Mouse (Mus musculus) myocyte (in vitro differentiated cells): ENCODE measurements around the gene Ccl26. TPM values are rescaled to one million over a fixed set of nuclear protein-coding genes. Genes with fewer than 3 reads are reported as not detected.
A peak's percentile ranks its signal among the peaks of the same experiment; 100 is the strongest.

Source experiments
- H3K27me3 ChIP-seq: one replicate; pipeline ENCODE4 v1.6.1; 2011; ENCODE audit not compliant: control insufficient read depth, insufficient read depth, insufficient read length
- H3K36me3 ChIP-seq: one replicate; pipeline ENCODE4 v1.6.1; 2011; ENCODE audit not compliant: control insufficient read depth, insufficient read depth
- H3K4me2 ChIP-seq: one replicate; pipeline ENCODE4 v1.6.1; 2011; ENCODE audit warnings: low read depth, control low read depth
- H3K4me3 ChIP-seq: one replicate; pipeline ENCODE4 v1.5.1; 2011; ENCODE audit warnings: mild to moderate bottlenecking, control low read depth, moderate library complexity
- H3K79me2 ChIP-seq: one replicate; pipeline ENCODE4 v1.6.1; 2011; ENCODE audit not compliant: control insufficient read depth, insufficient read depth
- H3ac ChIP-seq: one replicate; pipeline ENCODE4 v1.6.1; 2011; ENCODE audit not compliant: control insufficient read depth, insufficient read length
- CEBPB ChIP-seq: IDR thresholded peaks from 2 replicates; pipeline ENCODE4 v1.6.1; 2011; ENCODE audit warnings: mild to moderate bottlenecking, moderate library complexity; ENCODE audit not compliant: poor library complexity, insufficient read depth, severe bottlenecking
- E2F4 ChIP-seq: IDR thresholded peaks from one replicate; pipeline ENCODE4 v1.6.1; 2011; ENCODE audit warnings: mild to moderate bottlenecking, control low read depth, moderate library complexity; ENCODE audit not compliant: insufficient read depth
- MAX ChIP-seq: IDR thresholded peaks from one replicate; pipeline ENCODE4 v1.6.1; 2011; ENCODE audit warnings: low read depth, mild to moderate bottlenecking, control low read depth
- MYOD1 ChIP-seq, 3 experiments: IDR thresholded peaks; one replicate each; pipeline ENCODE4 v1.6.1; 2011; ENCODE audit warnings: control low read depth in 2 of 3, low read depth in 2 of 3, mild to moderate bottlenecking in 2 of 3, moderate library complexity in 1 of 3; ENCODE audit not compliant: insufficient read length in 2 of 3, control insufficient read depth in 1 of 3
- MYOG ChIP-seq, 3 experiments: IDR thresholded peaks; one replicate each; pipeline ENCODE4 v1.6.1; 2011; ENCODE audit warnings: control low read depth in 2 of 3, low read depth in 2 of 3, mild to moderate bottlenecking in 2 of 3; ENCODE audit not compliant: insufficient read length in 2 of 3, control insufficient read depth in 1 of 3, insufficient read depth in 1 of 3
- POLR2A ChIP-seq: IDR thresholded peaks from one replicate; pipeline ENCODE4 v1.6.1; 2011; ENCODE audit warnings: low read depth, mild to moderate bottlenecking, control low read depth, moderate library complexity; ENCODE audit not compliant: insufficient read length
- POLR2AphosphoS2 ChIP-seq: IDR thresholded peaks from one replicate; pipeline ENCODE4 v1.6.1; 2011; ENCODE audit warnings: low read depth, control low read depth; ENCODE audit not compliant: insufficient read length
- REST ChIP-seq: IDR thresholded peaks from one replicate; pipeline ENCODE4 v1.6.1; 2011; ENCODE audit warnings: mild to moderate bottlenecking, control low read depth, moderate library complexity; ENCODE audit not compliant: insufficient read depth, insufficient read length
- SRF ChIP-seq: IDR thresholded peaks from one replicate; pipeline ENCODE4 v1.6.1; 2011; ENCODE audit warnings: low read depth; ENCODE audit not compliant: control insufficient read depth, insufficient read length
- TCF12 ChIP-seq: IDR thresholded peaks from one replicate; pipeline ENCODE4 v1.6.1; 2011; ENCODE audit warnings: mild to moderate bottlenecking, control low read depth; ENCODE audit not compliant: poor library complexity, insufficient read depth, severe bottlenecking
- TCF3 ChIP-seq: IDR thresholded peaks from one replicate; pipeline ENCODE4 v1.6.1; 2011; ENCODE audit warnings: low read depth, control low read depth; ENCODE audit not compliant: insufficient read length
- USF1 ChIP-seq: IDR thresholded peaks from one replicate; pipeline ENCODE4 v1.6.1; 2011; ENCODE audit warnings: low read depth, mild to moderate bottlenecking, control low read depth, moderate library complexity
- polyA plus RNA-seq: library from polyadenylated mRNA; unstranded; fragments of >200 nt; fragmentation: generic; extraction: Trizol; gene quantifications from one replicate; pipeline ENCODE4 v1.2.1, GENCODE M21; 2012; ENCODE audit warnings: missing spikeins

Gene Ccl26
- polyA plus RNA-seq, 1 experiment = not detected

DNA sequence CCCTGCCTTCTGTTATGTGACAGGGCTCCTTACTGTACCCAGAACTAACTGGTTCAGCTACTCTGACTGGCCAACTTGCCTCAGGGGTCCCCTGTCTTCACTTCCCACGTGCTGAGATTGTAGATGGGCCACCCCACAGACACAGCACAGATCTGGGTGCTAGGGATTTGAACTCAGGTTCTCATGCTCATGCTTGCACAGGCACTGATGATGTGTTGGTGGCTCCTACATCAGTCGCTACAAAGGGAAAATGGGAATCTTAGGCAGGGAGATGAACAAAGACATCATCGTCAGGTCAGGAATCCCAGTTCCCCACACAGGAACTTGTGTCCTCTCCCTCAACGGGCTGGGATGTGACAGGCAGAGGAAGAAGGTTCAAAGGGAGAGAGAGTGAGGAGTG is 12.7 kb upstream of the Ccl26 start:
- TF ChIP-seq E2F4 = no peak
- no peak for TF ChIP-seq REST
- no peak for TF ChIP-seq MYOD1 (IDR thresholded peaks at IDR 0.05; ENCODE audit: control insufficient read depth in 1 of 3, insufficient read length in 2 of 3, low read depth in 2 of 3)
- no peak for TF ChIP-seq POLR2AphosphoS2
- TF ChIP-seq TCF3 = no peak
- H3K4me2 ChIP-seq = no peak overlapping the region
- no peak overlapping the region for H3K4me3 ChIP-seq
- H3ac ChIP-seq = no peak overlapping the region
- H3K36me3 ChIP-seq = no peaks in the 10 kb centered on the region
- peaks cover 3% of the 10 kb centered on the region for H3K27me3 ChIP-seq
- no peaks in the 10 kb centered on the region for H3K79me2 ChIP-seq

DNA sequence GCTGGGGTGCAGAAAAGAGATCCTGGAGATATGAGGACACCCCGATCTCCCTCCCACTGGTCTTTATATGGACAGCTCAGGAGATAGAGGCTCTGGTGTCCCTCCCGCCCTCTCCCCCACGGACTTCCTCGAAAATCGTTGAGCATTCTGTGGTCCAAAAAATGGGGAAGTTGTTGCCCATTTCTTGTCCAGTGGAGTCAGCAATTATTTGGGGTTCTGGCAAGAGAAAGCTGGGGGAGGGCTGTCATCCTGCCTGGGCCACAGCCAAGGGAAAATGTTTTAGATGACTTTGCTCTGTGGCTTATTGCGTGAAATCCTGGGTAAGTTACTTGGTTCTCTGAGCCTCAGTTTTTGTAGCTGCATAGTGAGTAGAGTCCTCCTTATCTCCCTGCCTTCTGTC is 9.6 kb upstream of the Ccl26 start, which contains the start of gene Ccl24:
Gene Ccl24 (minus strand): TSS at position 44 of the 400 bp plus-strand sequence.
- peaks cover 3% of the 10 kb centered on the region for H3K27me3 ChIP-seq
- no peaks in the 10 kb centered on the region for H3K79me2 ChIP-seq
- no peak within 1 kb of the TSS for H3K4me3 ChIP-seq
- no peak for TF ChIP-seq POLR2A
- TF ChIP-seq REST = no peak
- TF ChIP-seq MAX = no peak
- TF ChIP-seq TCF3 = no peak
- no peak for TF ChIP-seq CEBPB
- no peak for TF ChIP-seq E2F4
- H3K36me3 ChIP-seq = no peaks in the 10 kb centered on the region
- H3ac ChIP-seq = no peak within 1 kb of the TSS
- H3K4me2 ChIP-seq = no peak within 1 kb of the TSS

DNA sequence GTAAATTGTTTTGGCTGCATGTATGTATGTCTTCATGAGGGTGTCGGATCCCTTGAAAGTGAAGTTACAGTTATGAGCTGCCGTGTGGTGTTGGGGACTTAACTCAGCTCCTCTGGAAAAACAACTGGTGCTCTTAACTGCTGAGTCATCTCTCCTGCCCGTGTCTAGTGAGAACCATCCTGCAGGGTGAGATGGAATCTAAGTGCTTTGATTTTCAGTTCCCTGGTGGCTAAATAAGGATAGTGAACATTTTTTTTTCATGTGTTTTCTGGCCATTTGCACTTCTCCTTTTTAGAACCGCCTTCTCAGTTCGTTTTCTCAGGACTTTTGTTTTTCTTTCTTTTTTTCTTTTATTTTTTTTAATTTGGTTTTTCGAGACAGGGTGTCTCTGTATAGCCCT is 5.3 kb upstream of the Ccl26 start:
- no peak overlapping the region for H3ac ChIP-seq
- no peaks in the 10 kb centered on the region for H3K36me3 ChIP-seq
- no peak overlapping the region for H3K4me2 ChIP-seq
- H3K27me3 ChIP-seq = no peaks in the 10 kb centered on the region
- no peak overlapping the region for H3K4me3 ChIP-seq
- no peaks in the 10 kb centered on the region for H3K79me2 ChIP-seq
- TF ChIP-seq E2F4 (no peak), TCF12 (no peak), CEBPB (no peak), TCF3 (no peak)

DNA sequence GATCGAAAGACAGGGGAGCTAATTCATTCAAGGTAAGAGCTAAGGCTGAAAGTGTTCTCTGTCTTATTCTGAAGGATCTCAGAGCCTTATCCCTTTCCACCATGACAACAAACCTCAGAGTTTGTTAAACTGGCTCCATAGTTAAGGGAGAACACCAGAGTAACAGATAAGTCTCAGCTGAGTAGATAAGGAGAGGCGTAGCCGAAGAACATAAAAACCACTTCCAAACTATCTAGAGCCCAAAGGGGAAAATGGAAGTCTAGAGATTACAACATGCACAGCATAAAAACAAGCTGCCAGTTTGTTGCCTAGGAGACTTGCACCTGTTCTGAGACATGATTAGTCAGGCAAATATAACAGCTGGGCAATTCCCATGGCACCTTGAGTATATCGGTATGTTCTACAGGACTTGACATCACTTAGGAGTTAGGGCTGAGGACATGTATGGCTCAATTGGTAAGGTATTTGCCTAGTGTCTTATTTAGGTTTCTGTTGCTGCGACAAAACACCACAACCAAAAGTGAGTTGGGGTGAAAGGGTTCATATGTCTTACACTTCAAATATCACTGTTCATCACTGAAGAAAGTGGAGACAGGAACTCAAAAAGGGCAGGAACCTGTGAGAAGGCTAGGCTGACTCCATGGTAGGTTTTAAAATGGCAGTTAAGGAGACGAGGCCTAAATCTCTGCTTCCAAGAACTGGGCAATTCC is 4.3 kb upstream of the Ccl26 start:
- peak in 2 of 3 experiments; percentile 65 to 71 for TF ChIP-seq MYOD1 (IDR thresholded peaks at IDR 0.05; ENCODE audit: control insufficient read depth in 1 of 3, insufficient read length in 2 of 3, low read depth in 2 of 3)
- TF ChIP-seq SRF = no peak
- Histone ChIP-seq H3K4me2 (no peak overlapping the region), H3ac (no peak overlapping the region), H3K36me3 (no peaks in the 10 kb centered on the region), H3K27me3 (no peaks in the 10 kb centered on the region), H3K4me3 (no peak overlapping the region), H3K79me2 (no peaks in the 10 kb centered on the region)

DNA sequence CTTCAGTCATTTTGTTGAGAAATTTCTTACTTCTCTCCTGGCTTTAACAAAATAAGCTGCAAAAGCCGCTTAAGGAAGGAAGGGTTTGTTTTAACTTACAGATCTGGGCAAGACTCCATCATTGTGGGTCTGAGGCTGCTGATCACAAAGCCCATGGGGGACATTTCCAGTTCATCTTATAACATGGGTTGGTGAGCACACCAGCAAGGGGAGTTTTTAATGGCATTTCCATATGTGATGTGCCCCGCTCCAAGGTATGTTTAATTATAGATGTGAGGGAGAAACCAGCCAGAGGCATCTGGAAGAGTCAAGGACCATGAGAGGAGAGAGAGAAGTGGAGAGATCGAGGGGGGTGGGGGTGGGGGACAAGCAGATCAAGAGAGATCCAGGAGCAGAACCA is 5.7 kb downstream of the Ccl26 start:
- TF ChIP-seq MYOG (IDR thresholded peaks at IDR 0.05; ENCODE audit: control insufficient read depth in 1 of 3, insufficient read depth in 1 of 3, insufficient read length in 2 of 3, low read depth in 2 of 3) (no peak), CEBPB (no peak), SRF (no peak), MAX (no peak), TCF3 (no peak), MYOD1 (IDR thresholded peaks at IDR 0.05; ENCODE audit: control insufficient read depth in 1 of 3, insufficient read length in 2 of 3, low read depth in 2 of 3) (no peak), TCF12 (no peak), POLR2A (no peak), POLR2AphosphoS2 (no peak), USF1 (no peak), REST (no peak), E2F4 (no peak)
- Histone ChIP-seq H3K36me3 (no peaks in the 10 kb centered on the region), H3K27me3 (no peaks in the 10 kb centered on the region), H3K79me2 (no peaks in the 10 kb centered on the region), H3ac (no peak overlapping the region), H3K4me3 (no peak overlapping the region), H3K4me2 (no peak overlapping the region)

DNA sequence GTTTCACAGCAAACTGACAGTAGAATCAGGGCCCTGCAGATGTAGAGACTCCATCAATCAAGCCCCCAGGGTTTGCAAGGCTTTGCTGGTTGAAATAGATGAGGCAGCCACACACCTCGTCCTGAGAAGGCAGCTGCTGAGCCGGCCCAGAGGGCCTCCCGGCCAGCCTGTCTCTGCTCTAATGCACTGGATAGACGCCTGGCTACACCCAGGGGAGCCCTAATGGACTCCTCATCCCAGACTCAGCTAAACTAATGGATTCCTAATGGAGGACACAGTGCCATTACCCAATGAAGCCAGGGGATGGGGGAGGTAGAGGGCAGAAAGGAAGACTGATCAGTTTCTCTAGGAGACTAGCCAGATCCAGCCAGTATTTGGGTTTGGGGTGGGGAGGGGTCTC is 6.3 kb downstream of the Ccl26 start:
- H3K4me2 ChIP-seq = no peak overlapping the region
- H3K36me3 ChIP-seq = no peaks in the 10 kb centered on the region
- no peak overlapping the region for H3ac ChIP-seq
- no peaks in the 10 kb centered on the region for H3K27me3 ChIP-seq
- H3K79me2 ChIP-seq = no peaks in the 10 kb centered on the region
- TF ChIP-seq REST (no peak), CEBPB (no peak), MAX (no peak), SRF (no peak), MYOD1 (IDR thresholded peaks at IDR 0.05; ENCODE audit: control insufficient read depth in 1 of 3, insufficient read length in 2 of 3, low read depth in 2 of 3) (no peak), E2F4 (no peak), TCF12 (no peak), USF1 (no peak), POLR2A (no peak), MYOG (IDR thresholded peaks at IDR 0.05; ENCODE audit: control insufficient read depth in 1 of 3, insufficient read depth in 1 of 3, insufficient read length in 2 of 3, low read depth in 2 of 3) (no peak)
- H3K4me3 ChIP-seq = no peak overlapping the region
